In the genomic region with DNA sequence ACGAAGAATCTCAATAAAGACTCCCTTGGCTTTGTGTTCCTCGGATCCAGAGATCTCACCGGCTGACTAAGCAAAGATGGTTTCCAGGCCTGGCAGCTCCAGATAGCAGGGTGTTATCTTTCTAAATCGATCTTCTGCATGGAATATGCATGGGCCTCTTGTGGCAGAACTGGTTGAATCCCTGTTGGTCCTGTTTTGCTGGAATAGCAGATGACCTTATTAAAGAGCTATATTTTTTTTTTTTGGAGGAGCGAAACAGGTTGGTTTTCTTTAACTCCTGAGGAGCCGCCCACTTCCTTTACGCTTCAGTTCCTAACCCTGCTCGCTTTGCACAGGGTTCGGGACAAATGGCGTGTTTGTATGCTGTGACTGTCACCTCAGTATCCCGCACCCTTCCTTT, we compare ENCODE assay signal across 35 mouse cellular contexts. TPM values are rescaled to one million over a fixed set of nuclear protein-coding genes. Genes with fewer than 3 reads are reported as not detected.
DNase-seq lines count a peak whose midpoint lies in the region; ATAC-seq lines count a peak whose summit lies in the region.
"Had no signal": no experiment of that assay in that cellular context is flagged by ENCODE, and none has a peak within 500 bp of the region (broad histone marks: within the 10 kb centered on the region; RNA-seq: fewer than 3 reads in every experiment).

No protein-coding gene starts in this region.

- no peaks in the 10 kb centered on the region for H3K9me3 ChIP-seq in kidney, embryonic 15.5 days (replicated peaks)
- H3K9me3 ChIP-seq in embryonic facial prominence, embryonic 14.5 days (ENCODE audit: control insufficient read depth, low read length), result no peaks in the 10 kb centered on the region
- H3K9me3 ChIP-seq in stomach, embryonic 14.5 days (ENCODE audit: control insufficient read depth, low read depth, low read length), result no peaks in the 10 kb centered on the region
- H3K9me3 ChIP-seq in hindbrain, embryonic 13.5 days, result no peaks in the 10 kb centered on the region
- H3K9me3 ChIP-seq: forebrain, embryonic 12.5 days; heart, embryonic 10.5 days; heart, embryonic 15.5 days; neural tube, embryonic 15.5 days had no signal

- H3K4me3 ChIP-seq in kidney, embryonic 15.5 days (replicated peaks), result no peak overlapping the region
- no peak overlapping the region for H3K4me3 ChIP-seq in embryonic facial prominence, embryonic 14.5 days (ENCODE audit: low read depth, low read length)
- no peak overlapping the region for H3K4me3 ChIP-seq in stomach, embryonic 14.5 days (ENCODE audit: low read depth, low read length)
- no peak overlapping the region for H3K4me3 ChIP-seq in hindbrain, embryonic 13.5 days
- H3K4me3 ChIP-seq: forebrain, embryonic 12.5 days; heart, embryonic 10.5 days; heart, embryonic 15.5 days; neural tube, embryonic 15.5 days had no signal

- intact Hi-C loops in heart, postnatal 10 days (cut with DNase I), result no loop called here

- no peaks in the 10 kb centered on the region for H3K36me3 ChIP-seq in kidney, embryonic 15.5 days
- H3K36me3 ChIP-seq in embryonic facial prominence, embryonic 14.5 days (ENCODE audit: control insufficient read depth, insufficient read depth, low read length), result no peaks in the 10 kb centered on the region
- H3K36me3 ChIP-seq in stomach, embryonic 14.5 days (ENCODE audit: control insufficient read depth, insufficient read depth, low read length), result no peaks in the 10 kb centered on the region
- H3K36me3 ChIP-seq in hindbrain, embryonic 13.5 days, result no peaks in the 10 kb centered on the region
- H3K36me3 ChIP-seq: forebrain, embryonic 12.5 days; heart, embryonic 10.5 days; heart, embryonic 15.5 days; neural tube, embryonic 15.5 days had no signal

- H3K4me2 ChIP-seq in kidney, embryonic 15.5 days, result no peak overlapping the region
- no peak overlapping the region for H3K4me2 ChIP-seq in embryonic facial prominence, embryonic 14.5 days (ENCODE audit: low read depth, low read length)
- H3K4me2 ChIP-seq in stomach, embryonic 14.5 days (replicated peaks; ENCODE audit: low read depth, low read length), result no peak overlapping the region
- no peak overlapping the region for H3K4me2 ChIP-seq in hindbrain, embryonic 13.5 days
- H3K4me2 ChIP-seq: forebrain, embryonic 12.5 days; heart, embryonic 15.5 days; hindbrain, embryonic 14.5 days; neural tube, embryonic 15.5 days had no signal

- H3K27ac ChIP-seq in kidney, embryonic 15.5 days, result peak overlapping the region; percentile 42
- H3K27ac ChIP-seq in embryonic facial prominence, embryonic 14.5 days (replicated peaks; ENCODE audit: low read depth, low read length), result peak overlapping the region; percentile 48
- H3K27ac ChIP-seq in stomach, embryonic 14.5 days (ENCODE audit: low read length), result 0 out of 2 replicates have a peak overlapping the region, but pooled peaks have one; percentile 15
- no peak overlapping the region for H3K27ac ChIP-seq in hindbrain, embryonic 13.5 days
- H3K27ac ChIP-seq: forebrain, embryonic 12.5 days; heart, embryonic 10.5 days; heart, embryonic 15.5 days; hindbrain, embryonic 14.5 days; liver, embryonic 14.5 days; neural tube, embryonic 15.5 days had no signal

- H3K27me3 ChIP-seq in kidney, embryonic 15.5 days, result no peaks in the 10 kb centered on the region
- H3K27me3 ChIP-seq in embryonic facial prominence, embryonic 14.5 days (replicated peaks; ENCODE audit: control insufficient read depth, insufficient read depth, low read length), result no peaks in the 10 kb centered on the region
- H3K27me3 ChIP-seq in stomach, embryonic 14.5 days (ENCODE audit: control insufficient read depth, insufficient read depth, low read length), result no peaks in the 10 kb centered on the region
- H3K27me3 ChIP-seq in hindbrain, embryonic 13.5 days, result no peaks in the 10 kb centered on the region
- H3K27me3 ChIP-seq: forebrain, embryonic 12.5 days; heart, embryonic 15.5 days; neural tube, embryonic 15.5 days had no signal

- WGBS in kidney, embryonic 15.5 days, result 55% methylated on average over 11 of the region's 11 CpGs
- WGBS in embryonic facial prominence, embryonic 14.5 days, result 72% methylated on average over 11 of the region's 11 CpGs
- WGBS in stomach, embryonic 14.5 days, result 73% methylated on average over 11 of the region's 11 CpGs
- WGBS in hindbrain, embryonic 13.5 days, result 88% methylated on average over 11 of the region's 11 CpGs

- H3K4me1 ChIP-seq in kidney, embryonic 15.5 days, result peaks cover 8% of the 10 kb centered on the region; the same call in 1 of the 2 replicates
- 0 out of 2 replicates have a peak, but pooled peaks cover 3% of the 10 kb centered on the region for H3K4me1 ChIP-seq in embryonic facial prominence, embryonic 14.5 days (ENCODE audit: control insufficient read depth, insufficient read depth, low read length)
- no peaks in the 10 kb centered on the region for H3K4me1 ChIP-seq in stomach, embryonic 14.5 days (ENCODE audit: control insufficient read depth, insufficient read depth, low read length)
- no peaks in the 10 kb centered on the region for H3K4me1 ChIP-seq in hindbrain, embryonic 13.5 days (replicated peaks)
- H3K4me1 ChIP-seq: forebrain, embryonic 12.5 days; heart, embryonic 10.5 days; heart, embryonic 15.5 days; neural tube, embryonic 15.5 days had no signal

- DNase-seq in kidney, postnatal 14 days, result no peak
- DNase-seq in MN1 (ENCODE audit: low spot score), result peak; percentile 16
- peak; percentile 62 for DNase-seq in embryonic facial prominence, embryonic 14.5 days (ENCODE audit: low spot score)
- no peak for DNase-seq in left cerebral cortex, adult 8-10 months (ENCODE audit: low spot score in 2 of 2)
- DNase-seq in heart, postnatal 10 days, result no peak
- DNase-seq: adrenal gland, adult 8-10 months; cerebellum, adult 11 months; cerebellum, adult 9-11 months; embryo, embryonic 11 days; gastrocnemius, postnatal 14 days; heart, adult 11 months; heart, postnatal 36 days; kidney, adult 18-20 months; kidney, postnatal 25 days; left cerebral cortex, postnatal 4 days; liver; lung, adult 2 months; lung, postnatal 10 days; midbrain, embryonic 14.5 days; retina, postnatal 1 day; right cerebral cortex, postnatal 14 days; thymus, adult 2 months; thymus, postnatal 36 days had no signal

- no peak overlapping the region for H3K9ac ChIP-seq in kidney, embryonic 15.5 days
- H3K9ac ChIP-seq in embryonic facial prominence, embryonic 14.5 days (ENCODE audit: low read depth, low read length), result no peak overlapping the region
- H3K9ac ChIP-seq in stomach, embryonic 14.5 days (replicated peaks; ENCODE audit: low read depth, low read length), result no peak overlapping the region
- no peak overlapping the region for H3K9ac ChIP-seq in hindbrain, embryonic 13.5 days
- H3K9ac ChIP-seq: forebrain, embryonic 12.5 days; heart, embryonic 15.5 days; hindbrain, embryonic 14.5 days; liver, embryonic 14.5 days; neural tube, embryonic 15.5 days had no signal

- ATAC-seq in kidney, embryonic 15.5 days (replicated peaks; ENCODE audit: low FRiP score), result no peak
- ATAC-seq in embryonic facial prominence, embryonic 14.5 days (ENCODE audit: low read depth), result 0 out of 2 replicates have a peak, but pooled peaks have one; percentile 53
- ATAC-seq in stomach, embryonic 14.5 days (ENCODE audit: insufficient number of reproducible peaks, insufficient read depth, low FRiP score, low read depth), result no peak
- no peak for ATAC-seq in hindbrain, embryonic 13.5 days (ENCODE audit: low FRiP score)
- ATAC-seq: activated CD4-positive, CD25-positive, alpha-beta regulatory T cell, adult 4 months had no signal

RNA-seq across cellular contexts. Expression of gene Denr, which starts 10.6 kb away (rescaled TPM):
- polyA plus RNA-seq in kidney, embryonic 15.5 days (2015; fragmentation: Nextera tagmentation; extraction: Ambion mirVana), result 145 and 164 TPM in 2 replicates
- polyA plus RNA-seq in embryonic facial prominence, embryonic 14.5 days (2014; fragmentation: Nextera tagmentation; extraction: Ambion mirVana), result 107 and 109 TPM in 2 replicates
- polyA plus RNA-seq in stomach, embryonic 14.5 days (2014; fragmentation: Nextera tagmentation; extraction: Ambion mirVana), result 140 and 143 TPM in 2 replicates
- total RNA-seq in left cerebral cortex, adult 8-10 months (2022), result 10 to 100 TPM; 67.8 to 76.3 (median 73.0) TPM
- 10 to 100 TPM; 53.4 to 54.2 TPM for total RNA-seq in heart, postnatal 10 days (2021)
- polyA plus RNA-seq in hindbrain, embryonic 13.5 days (2015; fragmentation: Nextera tagmentation; extraction: Ambion mirVana), result 143 and 146 TPM in 2 replicates

RNA-seq across cellular contexts. Expression of gene Hcar1, which starts 16.6 kb away (rescaled TPM):
- polyA plus RNA-seq in kidney, embryonic 15.5 days (2015; fragmentation: Nextera tagmentation; extraction: Ambion mirVana), result 2.0 TPM in 2 replicates
- 1.2 and 2.3 TPM in 2 replicates for polyA plus RNA-seq in embryonic facial prominence, embryonic 14.5 days (2014; fragmentation: Nextera tagmentation; extraction: Ambion mirVana)
- polyA plus RNA-seq in stomach, embryonic 14.5 days (2014; fragmentation: Nextera tagmentation; extraction: Ambion mirVana), result 1.6 and 2.3 TPM in 2 replicates
- total RNA-seq in left cerebral cortex, adult 8-10 months (2022), result 1 to 10 TPM in 2 of 4 experiments, under 1 TPM in 2; 0.88 to 1.4 (median 1.1) TPM
- total RNA-seq in heart, postnatal 10 days (2021), result under 1 TPM; 0.69 to 0.77 TPM
- polyA plus RNA-seq in hindbrain, embryonic 13.5 days (2015; fragmentation: Nextera tagmentation; extraction: Ambion mirVana), result 0.34 and 0.39 TPM in 2 replicates
- total RNA-seq: monocyte, adult 5-6 weeks had no signal
- polyA plus RNA-seq: activated CD4-positive, CD25-positive, alpha-beta regulatory T cell, adult 4 months; CD4-positive, CD25-positive, alpha-beta regulatory T cell, adult 4 months; heart, embryonic 10.5 days had no signal

RNA-seq across cellular contexts. Expression of gene Gm43518, which starts 30.8 kb away (rescaled TPM):
- polyA plus RNA-seq in kidney, embryonic 15.5 days (2015; fragmentation: Nextera tagmentation; extraction: Ambion mirVana), result 1.7 and 2.9 TPM in 2 replicates
- 0.67 and 0.68 TPM in 2 replicates for polyA plus RNA-seq in embryonic facial prominence, embryonic 14.5 days (2014; fragmentation: Nextera tagmentation; extraction: Ambion mirVana)
- polyA plus RNA-seq in stomach, embryonic 14.5 days (2014; fragmentation: Nextera tagmentation; extraction: Ambion mirVana), result 3.7 and 4.0 TPM in 2 replicates
- total RNA-seq in left cerebral cortex, adult 8-10 months (2022), result 1 to 10 TPM in 1 of 4 experiments, not detected in 3; 1.2 TPM
- under 1 TPM in 1 of 2 experiments, not detected in 1; 0.89 TPM for total RNA-seq in heart, postnatal 10 days (2021)
- 5.6 and 5.8 TPM in 2 replicates for polyA plus RNA-seq in hindbrain, embryonic 13.5 days (2015; fragmentation: Nextera tagmentation; extraction: Ambion mirVana)
- total RNA-seq: heart, postnatal 36 days; monocyte, adult 5-6 weeks had no signal

RNA-seq across cellular contexts. Expression of gene Hcar2, which starts 31.1 kb away (rescaled TPM):
- polyA plus RNA-seq in kidney, embryonic 15.5 days (2015; fragmentation: Nextera tagmentation; extraction: Ambion mirVana), result 0.10 TPM in 1 of 2 replicates, not detected in the other
- 1.6 and 1.8 TPM in 2 replicates for polyA plus RNA-seq in embryonic facial prominence, embryonic 14.5 days (2014; fragmentation: Nextera tagmentation; extraction: Ambion mirVana)
- polyA plus RNA-seq in stomach, embryonic 14.5 days (2014; fragmentation: Nextera tagmentation; extraction: Ambion mirVana), result 1.6 and 2.1 TPM in 2 replicates
- 1 to 10 TPM in 2 of 4 experiments, under 1 TPM in 1, not detected in 1; 0.24 to 2.8 (median 1.3) TPM for total RNA-seq in left cerebral cortex, adult 8-10 months (2022)
- under 1 TPM in 1 of 2 experiments, not detected in 1; 0.17 TPM for total RNA-seq in heart, postnatal 10 days (2021)
- not detected in 2 replicates for polyA plus RNA-seq in hindbrain, embryonic 13.5 days (2015; fragmentation: Nextera tagmentation; extraction: Ambion mirVana)
- total RNA-seq: gastrocnemius, postnatal 14 days; left cerebral cortex, postnatal 4 days had no signal
- polyA plus RNA-seq: activated CD4-positive, CD25-positive, alpha-beta regulatory T cell, adult 4 months; forebrain, embryonic 12.5 days; heart, embryonic 10.5 days; hindbrain, embryonic 14.5 days had no signal

RNA-seq across cellular contexts. Expression of gene Ccdc62, which starts 34.1 kb away (rescaled TPM):
- polyA plus RNA-seq in kidney, embryonic 15.5 days (2015; fragmentation: Nextera tagmentation; extraction: Ambion mirVana), result 6.0 and 6.9 TPM in 2 replicates
- 4.6 and 6.4 TPM in 2 replicates for polyA plus RNA-seq in embryonic facial prominence, embryonic 14.5 days (2014; fragmentation: Nextera tagmentation; extraction: Ambion mirVana)
- polyA plus RNA-seq in stomach, embryonic 14.5 days (2014; fragmentation: Nextera tagmentation; extraction: Ambion mirVana), result 9.0 and 9.3 TPM in 2 replicates
- total RNA-seq in left cerebral cortex, adult 8-10 months (2022), result 1 to 10 TPM; 2.0 to 6.9 (median 5.4) TPM
- total RNA-seq in heart, postnatal 10 days (2021), result 1 to 10 TPM; 2.2 to 3.1 TPM
- polyA plus RNA-seq in hindbrain, embryonic 13.5 days (2015; fragmentation: Nextera tagmentation; extraction: Ambion mirVana), result 6.2 and 7.8 TPM in 2 replicates

Comparison
In these comparisons a context has a peak if more than half of its experiments do, and no peak if none do; other contexts are left out.
1. DNase-seq: peak in MN1 (single experiment) and embryonic facial prominence, embryonic 14.5 days (single experiment); none in kidney, postnatal 14 days (single experiment), left cerebral cortex, adult 8-10 months (0 of 2) and heart, postnatal 10 days (0 of 2).